ENCODE assay signal across 29 mouse cellular contexts in the genomic region with DNA sequence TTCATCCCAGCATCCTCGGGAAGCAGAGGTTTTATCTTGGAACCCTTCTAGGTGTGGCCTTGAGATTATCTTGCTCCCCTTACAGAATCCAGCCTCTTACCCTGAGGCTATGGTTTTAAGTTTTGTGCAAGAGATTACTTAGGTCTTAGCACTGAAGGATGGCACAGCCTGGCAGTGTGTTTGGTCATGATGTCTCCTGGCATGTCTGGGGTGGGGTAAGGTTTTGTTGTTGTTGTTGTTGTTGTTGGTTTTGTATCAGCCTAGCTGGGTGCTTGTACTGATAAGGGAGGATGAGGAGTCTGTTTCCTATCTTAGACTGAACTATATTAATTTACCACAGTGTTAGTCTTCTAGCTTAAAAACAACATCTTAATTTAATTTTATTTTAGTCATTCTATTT. TPM values are rescaled to one million over a fixed set of nuclear protein-coding genes. Genes with fewer than 3 reads are reported as not detected.
DNase-seq lines count a peak whose midpoint lies in the region; ATAC-seq and TF ChIP-seq lines count a peak whose summit lies in the region.
"Had no signal": no experiment of that assay in that cellular context is flagged by ENCODE, and none has a peak within 500 bp of the region (broad histone marks: within the 10 kb centered on the region; RNA-seq: fewer than 3 reads in every experiment).

No protein-coding gene starts in this region.

- TF ChIP-seq EP300 in liver, postnatal 0 days (IDR thresholded peaks at IDR 0.05; ENCODE audit: low read depth) = no peak
- TF ChIP-seq EP300 in MEL (IDR thresholded peaks at IDR 0.05; ENCODE audit: low read depth in 1 of 2, low read length in 2 of 2) = peak; percentile 55 to 61

- H3K9me3 ChIP-seq in liver, embryonic 12.5 days (replicated peaks) = no peaks in the 10 kb centered on the region
- H3K9me3 ChIP-seq in liver, postnatal 0 days (ENCODE audit: low read length) = no peaks in the 10 kb centered on the region
- H3K9me3 ChIP-seq in MEL (replicated peaks; ENCODE audit: insufficient read depth, low read length) = no peaks in the 10 kb centered on the region
- H3K9me3 ChIP-seq: embryonic facial prominence, embryonic 13.5 days; embryonic facial prominence, embryonic 15.5 days; forebrain, embryonic 10.5 days; forebrain, embryonic 12.5 days; G1E had no signal

- TF ChIP-seq POLR2A in MEL (IDR thresholded peaks at IDR 0.05; ENCODE audit: control insufficient read depth in 1 of 2, insufficient read depth in 1 of 2, low read depth in 1 of 2, low read length in 2 of 2, poor library complexity in 1 of 2) = no peak

- no peak for TF ChIP-seq RAD21 in MEL (IDR thresholded peaks at IDR 0.05; ENCODE audit: low read depth, low read length)

- H3K27me3 ChIP-seq in liver, embryonic 12.5 days (replicated peaks) = 0 out of 2 replicates have a peak, but pooled peaks cover 6% of the 10 kb centered on the region
- no peaks in the 10 kb centered on the region for H3K27me3 ChIP-seq in liver, postnatal 0 days (ENCODE audit: insufficient read depth, low read length)
- no peaks in the 10 kb centered on the region for H3K27me3 ChIP-seq in MEL (ENCODE audit: control insufficient read depth in 1 of 2, insufficient read depth in 2 of 2, low read length in 2 of 2)
- H3K27me3 ChIP-seq: CH12.LX; embryonic facial prominence, embryonic 13.5 days; embryonic facial prominence, embryonic 15.5 days; forebrain, embryonic 12.5 days; Patski had no signal

- no peak overlapping the region for H3K4me3 ChIP-seq in liver, embryonic 12.5 days
- no peak overlapping the region for H3K4me3 ChIP-seq in liver, postnatal 0 days (ENCODE audit: low read depth, low read length)
- H3K4me3 ChIP-seq in MEL (ENCODE audit: control insufficient read depth in 1 of 2, insufficient read depth in 1 of 2, low read depth in 2 of 2, low read length in 2 of 2) = no peak overlapping the region
- H3K4me3 ChIP-seq: embryonic facial prominence, embryonic 13.5 days; embryonic facial prominence, embryonic 15.5 days; erythroblast, embryonic 14.5 days; forebrain, embryonic 10.5 days; forebrain, embryonic 12.5 days had no signal

- H3K9ac ChIP-seq in liver, embryonic 12.5 days = 0 out of 2 replicates have a peak overlapping the region, but pooled peaks have one; percentile 6
- no peak overlapping the region for H3K9ac ChIP-seq in liver, postnatal 0 days (replicated peaks)
- no peak overlapping the region for H3K9ac ChIP-seq in MEL (ENCODE audit: control insufficient read depth, low read depth, low read length, poor library complexity, severe bottlenecking)
- H3K9ac ChIP-seq: embryonic facial prominence, embryonic 13.5 days; embryonic facial prominence, embryonic 15.5 days; forebrain, embryonic 12.5 days had no signal

- no peaks in the 10 kb centered on the region for H3K79me2 ChIP-seq in MEL (ENCODE audit: control insufficient read depth, insufficient read depth, low read length, poor library complexity)

- H3K36me3 ChIP-seq in liver, embryonic 12.5 days = no peaks in the 10 kb centered on the region
- no peaks in the 10 kb centered on the region for H3K36me3 ChIP-seq in liver, postnatal 0 days (replicated peaks; ENCODE audit: insufficient read depth, low read length)
- peaks cover 0 to 16% of the 10 kb centered on the region in 2 experiments; a peak in 3 of 4 replicates for H3K36me3 ChIP-seq in MEL (ENCODE audit: control insufficient read depth in 1 of 2, insufficient read depth in 2 of 2, low read length in 2 of 2)

- TF ChIP-seq CTCF in liver, postnatal 0 days (IDR thresholded peaks at IDR 0.05; ENCODE audit: low read depth) = no peak
- TF ChIP-seq CTCF in MEL (IDR thresholded peaks at IDR 0.05 in 2 of 3, conservative IDR thresholded peaks at IDR 0.05 in 1 of 3; ENCODE audit: control insufficient read depth in 1 of 3, insufficient read depth in 1 of 3, low read depth in 2 of 3, low read length in 3 of 3, poor library complexity in 1 of 3, severe bottlenecking in 1 of 3) = no peak

- no peak overlapping the region for H3K27ac ChIP-seq in liver, embryonic 12.5 days
- no peak overlapping the region for H3K27ac ChIP-seq in liver, postnatal 0 days (ENCODE audit: low read depth)
- no peak overlapping the region for H3K27ac ChIP-seq in MEL (ENCODE audit: control insufficient read depth, low read depth, low read length)
- H3K27ac ChIP-seq: embryonic facial prominence, embryonic 13.5 days; embryonic facial prominence, embryonic 15.5 days; forebrain, embryonic 10.5 days; forebrain, embryonic 12.5 days had no signal

- whole genome bisulfite sequencing in liver, embryonic 12.5 days (ENCODE audit: insufficient replicate concordance) = 18% methylated on average over 1 of the region's 1 CpGs
- WGBS in liver, postnatal 0 days (ENCODE audit: insufficient replicate concordance) = 42% methylated on average over 1 of the region's 1 CpGs

- DNase-seq in heart, adult 11 months = peak; percentile 5
- DNase-seq in heart, postnatal 4 days = no peak
- DNase-seq in liver, postnatal 0 days = no peak
- peak; percentile 54 for DNase-seq in MEL (ENCODE audit: low read depth, low spot score)
- DNase-seq in right cerebral cortex, postnatal 14 days = no peak
- DNase-seq: adrenal gland, adult 8-10 months; adrenal gland, postnatal 14 days; adrenal gland, postnatal 36 days; B cell, adult 2 months; cerebellum, adult 11-12 months; cerebellum, adult 2 months; cerebellum, adult 9-10 months; cerebellum, postnatal 14 days; cerebellum, postnatal 36 days; embryo, embryonic 11 days had no signal

- ATAC-seq in liver, embryonic 12.5 days = no peak
- ATAC-seq in liver, postnatal 0 days = no peak
- 0 out of 2 replicates have a peak, but pooled peaks have one; percentile 32 for ATAC-seq in megakaryocyte-erythroid progenitor cell, adult 5-6 weeks (replicated peaks; ENCODE audit: low FRiP score, low TSS enrichment, poor library complexity, severe bottlenecking)
- ATAC-seq: activated CD4-positive, CD25-positive, alpha-beta regulatory T cell, adult 4 months; CD4-positive, CD25-positive, alpha-beta regulatory T cell, adult 4 months; forebrain, embryonic 14.5 days; forebrain, embryonic 16.5 days; Patski had no signal

- peaks cover 27% of the 10 kb centered on the region for H3K4me1 ChIP-seq in liver, embryonic 12.5 days
- peaks cover 3% of the 10 kb centered on the region for H3K4me1 ChIP-seq in liver, postnatal 0 days (ENCODE audit: insufficient read depth)
- H3K4me1 ChIP-seq in MEL (ENCODE audit: control insufficient read depth in 1 of 2, insufficient read depth in 2 of 2, low read length in 2 of 2) = peaks cover 10 to 27% of the 10 kb centered on the region in 2 experiments
- H3K4me1 ChIP-seq: embryonic facial prominence, embryonic 15.5 days had no signal

- H3K4me2 ChIP-seq in liver, embryonic 12.5 days = no peak overlapping the region
- no peak overlapping the region for H3K4me2 ChIP-seq in liver, postnatal 0 days (ENCODE audit: low read depth, low read length)
- H3K4me2 ChIP-seq: embryonic facial prominence, embryonic 13.5 days; embryonic facial prominence, embryonic 15.5 days; forebrain, embryonic 12.5 days had no signal

TF ChIP-seq in MEL, 35 proteins besides CTCF, POLR2A, EP300 and RAD21:
- TF ChIP-seq BHLHE40 (IDR thresholded peaks at IDR 0.05; ENCODE audit: borderline replicate concordance, low read depth, low read length) (no peak), KAT2A (conservative IDR thresholded peaks at IDR 0.05; ENCODE audit: low read depth, low read length) (no peak), ETS1 (IDR thresholded peaks at IDR 0.05; ENCODE audit: low read depth, low read length) (peak; percentile 58; the same call in 1 of the 2 replicates), ZMIZ1 (IDR thresholded peaks at IDR 0.05; ENCODE audit: low read depth, low read length) (no peak), TCF12 (IDR thresholded peaks at IDR 0.05; ENCODE audit: low read depth, low read length) (peak; percentile 50; the same call in 1 of the 2 replicates), ZKSCAN1 (IDR thresholded peaks at IDR 0.05; ENCODE audit: low read depth, low read length) (no peak), SIN3A (IDR thresholded peaks at IDR 0.05; ENCODE audit: low read length) (0 out of 2 replicates have a peak, but pooled peaks have one; percentile 47), GATA1 (IDR thresholded peaks at IDR 0.05; ENCODE audit: low read depth, low read length) (peak; percentile 70; the same call in 1 of the 2 replicates), HCFC1 (IDR thresholded peaks at IDR 0.05; ENCODE audit: low read depth, low read length) (no peak)

RNA-seq across cellular contexts. Expression of gene Kidins220, which starts 38.4 kb away (rescaled TPM):
- total RNA-seq in heart, postnatal 4 days (2021) = 100 to 1,000 TPM; 109 to 123 TPM
- 12.2 and 13.6 TPM in 2 replicates for polyA plus RNA-seq in liver, embryonic 12.5 days (2016; fragmentation: Nextera tagmentation; extraction: Ambion mirVana)
- 3.7 and 4.4 TPM in 2 replicates for polyA plus RNA-seq in liver, postnatal 0 days (2015; fragmentation: Nextera tagmentation; extraction: Ambion mirVana)
- 26.2 and 29.2 TPM in 2 replicates for total RNA-seq in MEL (2012; rRNA removed)
- 100 to 1,000 TPM in 1 of 2 experiments, 10 to 100 TPM in 1; 29.2 to 124 TPM for polyA plus RNA-seq in MEL (2012; ENCODE audit: insufficient read depth in 1 of 2, insufficient read length in 2 of 2, low read depth in 1 of 2, low replicate concordance in 2 of 2, missing spikeins in 1 of 2)
- total RNA-seq in megakaryocyte-erythroid progenitor cell, adult 5-6 weeks (2014; fragmentation: Nextera tagmentation) = 45.2 and 63.7 TPM in 2 replicates
- 42.5 and 95.1 TPM in 2 replicates for total RNA-seq in megakaryocyte-erythroid progenitor cell, adult 5-6 weeks (2017)

Comparison
In these comparisons a context has a peak if more than half of its experiments do, and no peak if none do; other contexts are left out.
1. DNase-seq: peak in heart, adult 11 months (single experiment) and MEL (single experiment); none in heart, postnatal 4 days (single experiment), liver, postnatal 0 days (single experiment) and right cerebral cortex, postnatal 14 days (single experiment).